Mouse (Mus musculus) adrenal gland, postnatal 36 days (tissue): ENCODE results near the gene Uqcc3. TPM values are rescaled to one million over a fixed set of nuclear protein-coding genes. Genes with fewer than 3 reads are reported as not detected.
"Not testable (repeated sequence)": the region's sequence is repeated elsewhere in the genome, so short reads cannot be mapped to it uniquely, and the experiment has no call there.

Experiments
- DNase-seq, 2 experiments: peaks; one replicate each; pipeline ENCODE4 v3.0.0; 2021; ENCODE audit warnings: mixed read lengths in 1 of 2
- total RNA-seq, 2 experiments: library from RNA; stranded (reverse); gene quantifications; 2 replicates each; pipeline ENCODE4 v1.2.3; 2021

Gene Uqcc3
- total RNA-seq, 2 experiments from 2014 or later: 49.9 to 79.8 TPM

GRCm38 (mm10) chr19:8895397-8895960, 14.8 kb upstream of the Uqcc3 start:
- no peak for DNase-seq

DNA sequence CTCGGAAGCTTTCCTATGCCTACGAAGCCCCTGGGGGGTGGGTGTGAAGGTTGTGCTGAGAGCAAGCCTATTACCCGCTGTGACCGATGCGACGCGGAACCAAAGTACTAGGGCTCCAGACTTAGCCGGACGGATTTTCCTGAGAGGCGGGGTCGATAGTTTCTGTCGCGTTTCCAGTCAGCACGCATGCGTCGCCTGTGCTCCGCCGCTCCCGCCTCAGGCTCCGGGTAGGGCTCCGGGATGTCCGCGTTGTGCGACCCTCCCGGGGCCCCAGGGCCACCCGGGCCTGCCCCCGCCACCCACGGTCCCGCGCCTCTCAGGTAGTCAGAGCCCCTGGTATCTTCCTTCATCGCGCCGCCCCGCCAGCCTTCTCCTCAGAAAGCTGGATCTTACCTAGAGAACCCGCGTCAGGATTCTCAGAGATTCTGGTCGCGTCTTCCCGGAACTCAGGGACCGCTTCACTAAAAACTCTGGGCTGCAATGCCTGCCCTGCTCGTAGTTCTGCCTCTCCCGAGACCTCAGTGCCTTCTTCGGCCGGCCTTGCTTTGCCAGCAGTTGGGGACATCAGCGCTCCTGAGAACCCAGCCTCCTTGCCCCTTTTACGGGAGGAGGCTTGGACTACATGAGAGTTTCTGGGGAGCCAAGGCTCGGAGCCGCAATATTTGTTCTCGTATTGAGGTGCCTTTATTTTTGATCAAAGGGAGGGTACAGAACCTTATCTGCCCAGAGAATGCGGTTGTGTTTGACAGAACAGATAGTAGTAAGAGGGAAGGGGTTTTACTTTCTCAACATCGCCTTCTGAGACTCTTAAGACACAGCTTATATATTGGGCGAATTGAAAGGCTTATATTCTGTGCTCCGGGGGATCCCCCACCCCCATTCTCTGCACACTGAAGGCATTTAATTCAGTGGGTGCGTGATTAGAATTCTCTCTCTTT, 12.4 kb upstream of the Uqcc3 start, which contains the start of gene Ints5:
Gene Ints5 (plus strand): TSS at position 177 of the 938 bp plus-strand sequence.
- DNase-seq: peak; percentile 88

- DNase-seq: peak; percentile 94 to 96
Measured at GRCm38 (mm10) chr19:8888511-8889385, 8.0 kb upstream of the Uqcc3 start, which contains the start of the genes 1810009A15Rik and Gm49416. Gene 1810009A15Rik (plus strand): TSS chr19:8888853. Gene Gm49416 (plus strand): TSS chr19:8888926.

DNA sequence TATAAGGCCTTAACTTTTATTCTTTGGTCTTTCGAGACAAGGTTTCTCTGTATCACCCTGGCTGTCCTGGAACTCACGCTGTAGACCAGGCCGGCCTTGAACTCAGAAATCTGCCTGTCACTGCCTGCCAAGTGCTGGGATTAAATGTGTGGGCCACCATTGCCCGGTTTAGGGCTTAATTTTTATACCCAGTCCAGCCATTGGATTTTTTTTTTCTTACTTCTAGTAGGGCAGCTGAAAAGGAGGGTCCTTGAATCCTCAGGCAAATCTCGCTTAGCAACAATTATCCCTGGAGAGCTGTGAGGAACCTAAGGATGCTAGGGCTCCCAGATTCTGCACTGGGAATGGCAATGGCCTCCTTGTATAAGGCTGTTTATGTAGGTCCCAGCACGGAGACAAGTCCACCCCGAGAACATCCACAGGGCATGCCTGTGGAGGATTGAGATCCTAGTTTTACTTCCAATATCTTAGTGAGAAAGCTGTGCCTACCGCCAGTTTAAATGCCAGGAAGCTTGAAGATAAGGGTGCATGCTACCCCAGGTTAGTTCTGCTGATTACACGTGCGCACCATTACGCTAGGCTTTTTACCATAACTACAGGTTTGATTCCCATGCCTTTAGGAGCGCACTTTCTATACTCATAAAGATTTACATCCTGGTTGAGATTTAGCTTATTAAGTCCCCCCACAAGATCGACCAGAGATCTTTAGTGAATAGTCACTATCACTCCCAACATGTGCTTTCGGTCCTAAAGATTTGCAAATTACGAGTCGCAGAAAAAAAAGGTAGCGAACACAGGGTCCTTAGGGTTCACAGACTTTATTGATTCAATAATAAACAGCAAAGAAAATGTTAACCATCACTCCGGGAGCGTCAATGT, 7.1 kb upstream of the Uqcc3 start:
- DNase-seq: no peak

DNA sequence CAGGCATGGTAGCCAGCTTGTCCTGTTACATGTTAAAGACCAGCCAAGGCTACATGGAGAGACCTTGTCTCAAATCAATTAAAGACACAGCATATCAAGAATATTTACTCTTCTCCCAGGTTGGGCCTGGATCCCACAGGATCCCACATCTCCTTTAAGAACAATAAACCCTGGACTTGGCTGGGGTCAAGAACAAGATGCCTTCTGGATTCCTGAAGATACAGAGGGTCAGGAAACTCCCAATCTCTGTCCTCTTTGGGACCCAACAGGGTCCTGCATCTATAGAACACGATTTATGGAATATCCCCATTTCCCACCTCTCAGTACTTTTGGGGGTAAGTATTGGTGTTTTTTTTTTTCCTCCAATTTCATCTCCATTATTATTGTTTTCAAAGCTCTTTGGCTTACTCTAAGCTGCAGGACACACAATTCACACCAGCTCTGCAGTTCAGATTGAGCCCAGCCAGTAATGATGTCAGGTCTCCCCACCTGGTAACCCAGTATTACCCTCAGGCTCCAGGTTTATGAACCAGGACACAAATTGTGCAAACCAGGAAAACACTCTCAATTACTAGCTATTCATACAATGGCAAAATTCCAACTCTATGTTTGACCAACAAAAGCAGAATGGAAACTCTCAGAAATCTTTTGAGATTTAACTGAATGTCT, 6.3 kb upstream of the Uqcc3 start:
- no peak for DNase-seq

- DNase-seq: no peak
Measured at GRCm38 (mm10) chr19:8883616-8884015, 2.9 kb upstream of the Uqcc3 start, which contains the start of the genes Lbhd1 and Gm49403. Gene Lbhd1 (plus strand): TSS chr19:8883732. Gene Gm49403 (plus strand): TSS chr19:8883930.

- no peak for DNase-seq
Measured at GRCm38 (mm10) chr19:8881034-8881392, 290 bp upstream of the Uqcc3 start.

DNA sequence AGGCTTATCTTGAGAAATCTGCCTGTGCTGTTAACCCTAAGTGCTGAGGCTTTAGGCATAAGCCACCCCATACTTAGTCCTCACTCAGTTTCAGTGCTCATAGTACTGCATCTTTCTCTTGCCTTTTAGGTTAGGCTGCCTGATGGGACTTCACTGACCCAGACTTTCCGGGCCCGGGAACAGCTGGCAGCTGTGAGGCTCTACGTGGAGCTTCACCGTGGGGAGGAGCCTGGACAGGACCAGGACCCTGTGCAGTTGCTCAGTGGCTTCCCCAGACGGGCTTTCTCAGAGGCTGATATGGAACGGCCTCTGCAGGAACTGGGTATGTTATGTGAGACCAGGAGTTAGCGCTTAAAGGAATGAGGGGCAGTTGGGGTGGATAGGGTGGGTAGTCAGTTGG, 5.7 kb downstream of the Uqcc3 start:
- no peak for DNase-seq

- peak in 1 of 2 experiments; percentile 23 for DNase-seq
Measured at GRCm38 (mm10) chr19:8872266-8872840, 8.4 kb downstream of the Uqcc3 start.

GRCm38 (mm10) chr19:8871267-8872186, 9.2 kb downstream of the Uqcc3 start, which contains the start of gene Ubxn1:
Gene Ubxn1 (plus strand): TSS chr19:8871496.
- peak; percentile 97 to 98 for DNase-seq

DNA sequence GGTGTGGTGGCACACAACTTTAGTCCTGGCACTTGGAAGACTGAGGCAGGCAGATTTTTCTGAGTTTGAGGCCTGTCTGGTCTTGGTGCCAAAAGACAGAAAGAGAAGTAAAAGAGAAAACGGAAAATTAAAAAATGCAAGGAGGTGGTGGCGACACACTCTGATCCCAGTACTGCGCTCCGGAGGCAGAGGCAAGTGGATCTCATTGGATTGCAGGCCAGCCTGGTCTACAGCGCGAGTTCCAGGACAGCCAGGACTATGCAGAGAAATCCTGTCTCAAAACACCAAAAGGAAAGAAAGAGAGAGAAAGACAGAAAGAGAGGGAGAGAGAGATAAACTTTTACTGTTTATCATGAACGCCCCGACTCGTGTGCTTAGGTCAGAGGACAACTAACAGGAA, 9.9 kb downstream of the Uqcc3 start:
- DNase-seq: peak in 1 of 2 experiments; percentile 19

- not testable (repeated sequence) for DNase-seq
Measured at GRCm38 (mm10) chr19:8870381-8870780, 10.3 kb downstream of the Uqcc3 start.

- DNase-seq: no peak
Measured at GRCm38 (mm10) chr19:8864265-8864664, 16.5 kb downstream of the Uqcc3 start.

DNA sequence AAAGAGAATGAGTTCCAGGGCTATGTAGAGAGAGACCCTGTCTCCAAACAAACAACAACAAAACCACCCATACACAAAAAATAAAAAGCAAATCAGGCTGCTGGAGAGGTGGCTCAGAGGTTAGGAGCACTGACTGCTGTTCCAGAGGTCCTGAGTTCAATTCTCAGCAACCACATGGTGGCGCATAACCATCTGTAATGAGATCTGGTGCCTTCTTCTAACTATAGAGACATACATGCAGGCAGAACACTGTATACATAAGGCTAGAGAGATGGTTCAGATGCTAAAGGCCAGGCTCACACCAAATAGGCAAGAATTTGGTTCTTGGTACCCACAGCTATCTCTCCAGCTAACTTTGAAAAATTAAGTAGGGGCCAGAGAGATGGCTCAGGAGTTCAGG, 21.7 kb downstream of the Uqcc3 start:
- DNase-seq: no peak

- peak; percentile 73 to 82 for DNase-seq
Measured at GRCm38 (mm10) chr19:8857689-8858088, 23.0 kb downstream of the Uqcc3 start.

GRCm38 (mm10) chr19:8853117-8853516, 27.6 kb downstream of the Uqcc3 start:
- DNase-seq: no peak

DNA sequence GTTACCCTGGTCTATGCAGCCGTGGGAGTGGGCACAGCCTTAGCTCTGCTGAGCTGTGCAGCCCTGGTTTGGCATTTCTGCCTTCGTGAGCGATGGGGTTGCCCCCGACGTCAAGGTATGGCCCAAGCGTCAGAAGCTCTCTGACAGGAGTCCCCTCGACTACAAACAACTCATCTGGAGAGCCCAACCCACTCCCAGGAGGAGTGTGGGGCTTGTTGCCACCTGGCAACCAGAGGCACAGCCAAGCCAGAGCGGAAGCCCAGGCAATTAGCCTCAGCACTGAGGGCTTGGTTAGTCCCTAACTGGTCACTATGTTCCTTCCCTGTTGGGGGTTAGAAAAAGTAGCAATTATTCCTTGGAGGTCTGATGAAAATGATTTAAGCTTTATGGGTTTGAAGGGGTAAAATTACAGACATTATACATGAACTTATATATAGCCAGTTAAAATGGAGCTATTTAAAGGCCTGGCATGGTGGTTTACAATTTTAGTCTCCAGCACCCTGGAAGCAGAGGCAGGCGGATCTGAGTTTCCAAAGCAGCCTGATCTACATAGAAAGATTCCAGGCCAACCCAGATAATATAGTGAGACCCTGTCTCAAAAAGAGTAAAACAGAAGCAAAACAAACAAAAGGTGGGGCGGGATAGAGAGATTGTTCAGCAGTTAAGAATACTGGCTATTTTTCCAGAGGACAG, 28.3 kb downstream of the Uqcc3 start:
- peak in 1 of 2 experiments; percentile 41 for DNase-seq

GRCm38 (mm10) chr19:8851639-8852038, 29.1 kb downstream of the Uqcc3 start:
- no peak for DNase-seq
